In the genomic region with DNA sequence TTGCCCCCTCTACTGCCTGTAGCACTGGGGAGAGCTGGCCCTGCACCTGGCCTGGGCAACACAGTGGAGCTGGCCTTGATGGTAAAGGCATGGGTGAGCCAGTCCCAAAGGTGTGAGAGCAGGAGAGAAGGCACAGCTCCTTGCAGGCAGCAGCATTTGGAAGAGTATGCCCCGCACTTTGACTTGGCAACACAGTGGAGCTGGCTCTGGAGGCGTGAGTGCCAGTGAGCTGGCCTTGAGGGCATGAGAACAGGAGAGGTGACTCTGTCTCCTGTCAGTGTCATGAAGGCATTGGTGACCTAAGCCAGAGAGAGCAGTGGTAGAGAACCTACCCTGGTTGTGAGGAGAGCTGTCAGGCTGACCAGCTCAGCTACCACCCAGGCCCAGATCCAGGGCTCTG, we compare ENCODE assay signal across 17 mouse cellular contexts. TPM values are rescaled to one million over a fixed set of nuclear protein-coding genes. Genes with fewer than 3 reads are reported as not detected.
DNase-seq lines count a peak whose midpoint lies in the region; ATAC-seq lines count a peak whose summit lies in the region.
"Had no signal": no experiment of that assay in that cellular context is flagged by ENCODE, and none has a peak within 500 bp of the region (broad histone marks: within the 10 kb centered on the region; RNA-seq: fewer than 3 reads in every experiment).

No protein-coding gene starts in this region.

- H3K27ac ChIP-seq in heart, embryonic 16.5 days (ENCODE audit: low read length): no peak overlapping the region
- H3K27ac ChIP-seq in hindbrain, embryonic 11.5 days (ENCODE audit: low read depth, low read length): no peak overlapping the region
- H3K27ac ChIP-seq: forebrain, embryonic 10.5 days; limb, embryonic 12.5 days; lung, embryonic 15.5 days; midbrain, embryonic 15.5 days had no signal

- DNase-seq in cerebellum, adult 9-11 months: peak; percentile 20
- DNase-seq in cerebellum, adult 8-10 months: no peak
- DNase-seq in heart, postnatal 4 days: no peak
- peak; percentile 55 to 74 for DNase-seq in adrenal gland, adult (ENCODE audit: inconsistent age in 2 of 2, low spot score in 1 of 2)
- peak; percentile 26 for DNase-seq in brain, adult 2 months (ENCODE audit: low read depth, low spot score)
- DNase-seq in embryo, embryonic 11 days: no peak
- no peak for DNase-seq in hindbrain, embryonic 11.5 days (ENCODE audit: low spot score)
- DNase-seq: gastrocnemius, postnatal 14 days; kidney, adult 8-10 months; kidney, postnatal 36 days; layer of hippocampus, adult 9-11 months; retina, postnatal 1 day had no signal

- no peaks in the 10 kb centered on the region for H3K27me3 ChIP-seq in heart, embryonic 16.5 days (ENCODE audit: control insufficient read depth, insufficient read depth, low read length)
- H3K27me3 ChIP-seq in hindbrain, embryonic 11.5 days (ENCODE audit: control insufficient read depth, insufficient read depth, low read length): no peaks in the 10 kb centered on the region
- H3K27me3 ChIP-seq: limb, embryonic 12.5 days; lung, embryonic 15.5 days; midbrain, embryonic 15.5 days had no signal

- H3K9me3 ChIP-seq in heart, embryonic 16.5 days (replicated peaks; ENCODE audit: control insufficient read depth, low read length): no peaks in the 10 kb centered on the region
- no peaks in the 10 kb centered on the region for H3K9me3 ChIP-seq in hindbrain, embryonic 11.5 days (ENCODE audit: control insufficient read depth, low read length)
- H3K9me3 ChIP-seq: forebrain, embryonic 10.5 days; limb, embryonic 12.5 days; lung, embryonic 15.5 days; midbrain, embryonic 15.5 days had no signal

- WGBS in heart, embryonic 16.5 days: 67% methylated on average over 2 of the region's 2 CpGs
- 92% methylated on average over 2 of the region's 2 CpGs for WGBS in hindbrain, embryonic 11.5 days

- H3K9ac ChIP-seq in heart, embryonic 16.5 days (ENCODE audit: low read length): no peak overlapping the region
- no peak overlapping the region for H3K9ac ChIP-seq in hindbrain, embryonic 11.5 days (ENCODE audit: low read depth, low read length)
- H3K9ac ChIP-seq: limb, embryonic 12.5 days; lung, embryonic 15.5 days; midbrain, embryonic 15.5 days had no signal

- no peaks in the 10 kb centered on the region for H3K36me3 ChIP-seq in heart, embryonic 16.5 days (ENCODE audit: control insufficient read depth, insufficient read depth)
- H3K36me3 ChIP-seq in hindbrain, embryonic 11.5 days (ENCODE audit: control insufficient read depth, insufficient read depth, low read length): no peaks in the 10 kb centered on the region
- H3K36me3 ChIP-seq: limb, embryonic 12.5 days; lung, embryonic 15.5 days; midbrain, embryonic 15.5 days had no signal

- no peak overlapping the region for H3K4me3 ChIP-seq in heart, embryonic 16.5 days (ENCODE audit: low read length)
- no peak overlapping the region for H3K4me3 ChIP-seq in hindbrain, embryonic 11.5 days (ENCODE audit: low read depth, low read length)
- H3K4me3 ChIP-seq: forebrain, embryonic 10.5 days; limb, embryonic 12.5 days; lung, embryonic 15.5 days; midbrain, embryonic 15.5 days had no signal

- ATAC-seq in heart, embryonic 16.5 days (replicated peaks; ENCODE audit: extremely low read depth, insufficient read depth, low FRiP score): 0 out of 2 replicates have a peak, but pooled peaks have one; percentile 28
- ATAC-seq in hindbrain, embryonic 11.5 days (ENCODE audit: low FRiP score): no peak
- ATAC-seq: midbrain, embryonic 15.5 days had no signal

- H3K4me2 ChIP-seq in heart, embryonic 16.5 days (ENCODE audit: low read depth, low read length): no peak overlapping the region
- no peak overlapping the region for H3K4me2 ChIP-seq in hindbrain, embryonic 11.5 days (replicated peaks; ENCODE audit: low read depth, low read length)
- H3K4me2 ChIP-seq: limb, embryonic 12.5 days; lung, embryonic 15.5 days; midbrain, embryonic 15.5 days had no signal

- peaks cover 12% of the 10 kb centered on the region for H3K4me1 ChIP-seq in heart, embryonic 16.5 days (ENCODE audit: control insufficient read depth, insufficient read depth, low read length)
- no peaks in the 10 kb centered on the region for H3K4me1 ChIP-seq in hindbrain, embryonic 11.5 days (replicated peaks; ENCODE audit: control insufficient read depth, insufficient read depth, low read length)
- H3K4me1 ChIP-seq: forebrain, embryonic 10.5 days; lung, embryonic 15.5 days; midbrain, embryonic 15.5 days had no signal

RNA-seq across cellular contexts. Expression of a gene that starts 49.4 kb away (rescaled TPM):
- 43.8 and 44.7 TPM in 2 replicates for polyA plus RNA-seq in heart, embryonic 16.5 days (2015; fragmentation: Nextera tagmentation; extraction: Ambion mirVana)
- total RNA-seq in heart, postnatal 4 days (2021): 10 to 100 TPM; 57.2 to 58.4 TPM
- polyA plus RNA-seq in hindbrain, embryonic 11.5 days (2014; fragmentation: Nextera tagmentation; extraction: Ambion mirVana): 43.6 and 63.8 TPM in 2 replicates

Comparison
In these comparisons a context has a peak if more than half of its experiments do, and no peak if none do; other contexts are left out.
1. DNase-seq: peak in cerebellum, adult 9-11 months (single experiment), adrenal gland, adult (2 of 2) and brain, adult 2 months (single experiment); none in cerebellum, adult 8-10 months (single experiment), heart, postnatal 4 days (single experiment), embryo, embryonic 11 days (single experiment) and hindbrain, embryonic 11.5 days (single experiment).